Mouse (Mus musculus): ENCODE results near the gene Shtn1. TPM values are rescaled to one million over a fixed set of nuclear protein-coding genes. Genes with fewer than 3 reads are reported as not detected.

Shtn1 gene
- 42.6 and 54.2 TPM in 2 replicates for polyA plus RNA-seq (2012; rRNA removed)

GRCm38 (mm10) chr19:59075472-59076101 is at the start of gene Shtn1:
Gene Shtn1 (minus strand): TSS chr19:59076100.

GRCm38 (mm10) chr19:58942841-58943828 is 132.8 kb downstream of the Shtn1 start, which contains the start of the genes Eno4 and Hspa12a:
Gene Eno4 (plus strand): TSS chr19:58943425.
Gene Hspa12a (minus strand): TSS chr19:58943654.

Other genes starting within 250 kb of the Shtn1 start
- 1.4 and 1.5 TPM in 2 replicates for gene Eno4, start 132.7 kb downstream of the Shtn1 start, polyA plus RNA-seq (2012; rRNA removed)
- gene Hspa12a, start 132.4 kb downstream of the Shtn1 start, polyA plus RNA-seq (2012; rRNA removed): 45.9 and 47.1 TPM in 2 replicates
- gene Vax1, start 94.0 kb upstream of the Shtn1 start, polyA plus RNA-seq (2012; rRNA removed): 8.2 and 14.7 TPM in 2 replicates
- gene Kcnk18, start 143.1 kb upstream of the Shtn1 start, polyA plus RNA-seq (2012; rRNA removed): 0.03 TPM in 1 of 2 replicates, not detected in the other
- 20.8 and 32.0 TPM in 2 replicates for gene Slc18a2, start 184.8 kb upstream of the Shtn1 start, polyA plus RNA-seq (2012; rRNA removed)
- gene Rps12-ps3, start 246.2 kb upstream of the Shtn1 start, polyA plus RNA-seq (2012; rRNA removed): 106 and 113 TPM in 2 replicates

Data from central nervous system, embryonic 14 days (tissue).